Mouse (Mus musculus) layer of hippocampus, adult 9-11 months (tissue): ENCODE data around the gene Camsap3.

Experiments used
- DNase-seq: peaks from one replicate; pipeline ENCODE4 v3.0.0; 2022

Camsap3 gene

DNA sequence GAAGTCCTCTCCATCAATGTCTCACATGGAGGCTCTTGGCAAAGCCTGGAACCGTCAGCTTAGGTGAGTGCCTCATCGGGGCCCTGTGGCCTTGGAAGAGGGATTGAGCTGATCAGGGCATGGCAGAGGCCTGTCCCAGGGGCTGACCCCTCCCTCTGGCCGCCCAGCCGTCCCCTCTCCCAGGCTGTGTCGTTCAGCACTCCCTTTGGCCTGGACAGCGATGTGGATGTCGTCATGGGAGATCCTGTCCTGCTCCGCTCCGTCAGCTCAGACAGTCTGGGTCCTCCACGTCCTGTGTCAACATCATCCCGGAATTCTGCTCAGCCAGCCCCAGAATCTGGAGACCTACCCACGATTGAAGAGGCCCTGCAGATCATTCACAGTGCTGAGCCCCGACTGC lies 16.3 kb downstream of the Camsap3 start:
- DNase-seq: no peak

DNA sequence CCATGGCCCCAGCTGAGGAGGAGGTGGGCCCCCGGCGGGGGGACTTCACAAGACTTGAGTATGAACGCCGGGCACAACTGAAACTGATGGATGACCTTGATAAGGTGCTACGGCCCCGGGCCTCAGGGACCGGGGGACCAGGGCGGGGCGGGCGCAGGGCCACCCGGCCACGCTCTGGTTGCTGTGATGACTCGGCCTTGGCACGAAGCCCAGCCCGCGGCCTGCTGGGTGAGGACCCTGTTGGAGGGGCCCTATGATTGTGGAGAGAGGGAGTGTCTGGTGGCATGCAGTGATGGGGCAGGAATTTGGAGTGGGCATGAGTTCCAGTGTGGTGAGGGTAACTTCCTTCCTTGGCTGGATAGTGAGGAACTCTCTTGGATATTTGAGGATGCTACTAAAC lies 19.5 kb downstream of the Camsap3 start:
- no peak for DNase-seq

DNA sequence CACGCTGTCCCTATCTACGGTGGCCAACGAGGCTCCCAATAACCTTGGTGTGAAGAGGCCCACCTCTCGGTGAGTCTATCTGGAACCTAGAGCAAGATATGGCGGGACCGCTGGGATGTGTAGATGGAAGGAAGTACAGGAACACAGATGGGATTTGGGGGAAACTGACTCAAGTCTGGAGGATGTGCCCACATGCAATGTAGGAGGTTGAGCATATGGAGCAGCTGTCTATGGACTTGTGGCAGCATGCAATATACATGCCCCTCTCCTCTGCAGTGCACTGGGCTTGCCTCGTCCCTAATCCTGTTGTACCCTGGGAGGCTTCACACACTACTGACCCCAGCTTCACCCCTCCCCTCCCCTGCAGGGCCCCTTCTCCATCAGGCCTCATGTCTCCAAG lies 20.7 kb downstream of the Camsap3 start:
- peak; percentile 68 for DNase-seq

DNA sequence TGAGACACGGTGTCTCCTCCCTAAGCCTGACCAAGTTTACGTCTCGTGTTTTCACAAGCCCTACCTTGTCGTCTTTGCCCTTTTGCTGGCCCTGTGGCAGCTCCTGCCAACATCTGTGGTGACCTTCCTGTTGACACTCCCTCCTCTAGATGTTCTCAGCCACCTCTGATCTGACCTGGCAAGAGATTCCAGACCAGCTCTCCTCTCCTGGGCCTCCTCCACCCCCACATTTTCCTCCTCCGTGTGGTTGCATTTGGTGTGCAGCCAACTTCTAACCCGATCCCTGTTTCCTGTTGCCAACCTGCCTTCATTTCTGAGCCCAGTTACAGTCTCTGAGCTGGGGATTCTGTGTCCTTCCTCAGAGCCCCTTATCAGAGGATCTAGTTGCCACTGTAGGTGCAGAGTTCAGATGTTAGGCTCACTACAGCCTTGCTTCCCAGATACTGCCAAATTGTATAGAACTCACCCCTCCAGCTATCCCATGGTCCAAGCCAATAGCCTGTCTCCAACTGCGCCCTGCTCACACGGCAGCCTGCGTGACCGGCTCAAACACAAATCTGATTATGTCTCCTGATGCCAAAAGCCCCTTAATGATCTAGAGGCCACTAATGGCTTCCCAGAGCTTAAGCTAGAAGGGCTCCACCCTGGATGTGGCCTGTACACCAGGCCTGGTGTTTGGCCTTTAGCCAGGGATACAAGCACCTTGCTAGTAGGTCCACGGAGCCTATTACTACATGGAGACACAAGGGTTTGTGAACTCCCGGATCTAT lies 22.1 kb downstream of the Camsap3 start:
- DNase-seq: no peak

DNA sequence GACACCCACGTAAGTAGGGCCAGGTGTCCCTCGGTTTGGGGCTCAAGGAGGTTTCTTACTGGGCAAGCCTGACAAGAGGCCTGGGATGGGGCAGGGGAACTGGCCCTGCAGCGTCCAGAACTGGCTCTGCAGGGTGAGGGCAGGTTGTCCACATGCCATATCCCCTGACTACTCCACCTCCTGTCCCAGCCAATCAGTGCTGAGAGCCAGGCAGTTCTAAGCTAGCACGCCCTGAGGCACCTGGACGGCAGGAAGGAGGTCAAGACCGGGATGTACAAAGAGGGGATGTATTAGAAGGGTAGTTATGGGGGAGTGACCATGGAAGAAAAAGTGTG lies 22.7 kb downstream of the Camsap3 start:
- no peak for DNase-seq

DNA sequence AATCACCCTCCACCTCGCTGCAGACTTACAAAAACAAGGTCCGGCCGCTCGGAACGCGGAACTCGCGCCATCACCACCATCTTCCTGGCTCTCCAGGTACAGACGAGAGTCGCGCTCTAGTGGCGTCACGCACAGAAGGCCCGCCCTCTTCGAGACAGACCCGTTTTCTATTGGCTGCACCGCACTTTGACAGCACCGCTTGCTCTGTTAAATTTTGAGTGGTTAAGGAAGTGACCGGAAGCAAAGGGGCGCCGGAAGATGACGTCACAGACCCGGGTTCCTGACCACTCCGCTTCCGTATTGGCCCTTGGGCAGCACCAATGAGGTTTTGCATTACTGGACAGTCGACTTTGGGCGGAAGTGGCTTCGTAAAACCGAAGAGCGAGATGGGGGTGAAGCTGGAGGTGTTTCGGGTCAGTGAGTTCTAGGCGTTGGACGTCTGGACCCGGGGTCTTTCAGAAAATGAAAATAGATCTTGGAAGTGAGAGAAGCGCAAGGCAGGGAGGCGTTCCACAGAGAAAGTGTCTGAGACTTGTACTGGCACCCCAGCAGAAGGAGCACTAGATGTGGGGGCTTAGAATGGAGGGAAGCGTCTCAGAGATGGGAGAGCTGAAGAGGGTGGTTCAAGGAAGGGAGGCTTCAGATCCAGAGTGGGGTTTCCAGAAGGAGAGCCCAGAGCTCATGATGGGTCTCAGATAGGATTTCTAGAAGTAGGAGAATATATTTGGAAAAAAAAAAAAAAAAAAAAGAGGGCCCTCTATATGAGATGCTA lies 34.3 kb downstream of the Camsap3 start, which contains the start of the genes Xab2 and Pet100:
Xab2 (minus strand) TSS at position 118 of the 772 bp plus-strand sequence.
Pet100 (plus strand) TSS at position 350 of the 772 bp plus-strand sequence.
- DNase-seq: peak; percentile 100

DNA sequence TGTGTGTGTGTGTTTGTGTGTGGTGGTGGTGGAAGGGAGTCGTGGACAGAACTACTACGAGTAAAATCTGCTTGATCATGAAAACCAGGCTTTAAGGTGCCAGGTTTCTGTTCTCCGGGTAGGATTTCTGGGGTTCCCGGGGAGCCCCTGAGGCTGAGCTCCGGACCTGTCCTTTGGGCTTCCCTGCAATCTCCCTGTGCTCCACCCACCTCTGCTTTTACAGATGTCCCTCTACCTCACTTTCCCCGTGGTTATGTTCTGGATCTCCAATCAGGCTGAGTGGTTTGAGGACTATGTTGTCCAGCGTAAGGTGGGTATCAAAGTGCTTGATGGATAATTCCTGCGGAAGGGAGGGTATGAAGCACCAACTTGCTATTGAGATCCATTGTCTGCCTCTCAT lies 35.0 kb downstream of the Camsap3 start:
- DNase-seq: no peak

DNA sequence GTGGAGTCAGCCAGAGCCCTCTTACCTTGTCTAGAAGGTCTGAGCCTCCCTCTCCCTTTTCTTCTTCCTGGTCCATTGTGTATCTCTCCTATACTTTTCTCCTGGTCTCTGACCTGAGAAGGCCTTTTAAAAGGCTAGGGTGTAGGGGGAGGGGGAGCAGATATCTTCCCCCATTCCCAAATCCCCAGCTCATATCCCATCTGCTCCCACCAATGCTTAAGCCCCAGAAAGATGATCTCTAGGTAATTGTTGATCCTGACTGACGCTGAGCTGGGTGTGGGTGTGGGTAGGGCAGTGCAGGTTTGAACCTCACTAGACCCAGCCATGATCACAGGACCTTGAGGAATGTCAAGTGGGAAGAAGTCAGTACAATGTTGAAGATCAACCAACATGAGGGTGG lies 38.4 kb downstream of the Camsap3 start, which contains the start of gene Pcp2:
Pcp2 (minus strand) TSS at position 101 of the 400 bp plus-strand sequence.
- DNase-seq: no peak

DNA sequence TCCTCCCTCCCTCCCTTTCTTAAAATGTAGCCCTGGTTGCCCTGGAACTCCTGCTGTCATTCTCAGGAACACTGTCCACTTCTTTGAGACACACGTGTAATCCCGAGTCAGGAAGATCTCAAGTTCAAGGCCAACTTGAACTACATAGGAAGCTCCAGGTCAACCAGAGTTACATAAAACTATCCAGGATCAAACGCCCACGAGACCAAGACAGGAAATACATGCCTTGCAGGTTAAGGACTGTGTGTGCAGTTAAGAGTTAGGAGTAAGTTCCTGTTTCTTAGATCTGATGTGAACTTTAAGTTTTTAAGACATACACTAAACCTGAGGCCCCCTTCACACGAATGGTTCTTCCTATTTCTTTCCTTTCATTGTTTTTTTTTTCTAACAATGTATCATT lies 39.9 kb downstream of the Camsap3 start:
- no peak for DNase-seq

DNA sequence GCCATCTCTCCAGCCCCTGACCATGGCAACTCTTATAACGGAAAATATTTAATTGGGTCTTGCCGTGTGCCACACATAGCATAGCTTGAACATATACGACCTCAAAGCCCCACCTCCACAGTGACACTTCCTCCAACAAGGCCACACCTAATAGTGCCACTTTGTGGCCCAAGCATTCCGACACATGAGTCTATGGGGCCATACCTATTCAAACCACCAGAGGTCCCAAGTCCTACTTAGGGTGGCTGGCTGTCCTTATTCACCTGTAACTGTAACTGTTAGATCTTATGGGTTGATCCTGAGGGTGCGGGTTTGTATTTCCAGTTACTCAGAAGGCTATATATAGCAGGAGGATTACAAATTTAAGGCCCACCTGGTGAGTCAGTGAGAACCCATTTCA lies 40.9 kb downstream of the Camsap3 start:
- DNase-seq: no peak

DNA sequence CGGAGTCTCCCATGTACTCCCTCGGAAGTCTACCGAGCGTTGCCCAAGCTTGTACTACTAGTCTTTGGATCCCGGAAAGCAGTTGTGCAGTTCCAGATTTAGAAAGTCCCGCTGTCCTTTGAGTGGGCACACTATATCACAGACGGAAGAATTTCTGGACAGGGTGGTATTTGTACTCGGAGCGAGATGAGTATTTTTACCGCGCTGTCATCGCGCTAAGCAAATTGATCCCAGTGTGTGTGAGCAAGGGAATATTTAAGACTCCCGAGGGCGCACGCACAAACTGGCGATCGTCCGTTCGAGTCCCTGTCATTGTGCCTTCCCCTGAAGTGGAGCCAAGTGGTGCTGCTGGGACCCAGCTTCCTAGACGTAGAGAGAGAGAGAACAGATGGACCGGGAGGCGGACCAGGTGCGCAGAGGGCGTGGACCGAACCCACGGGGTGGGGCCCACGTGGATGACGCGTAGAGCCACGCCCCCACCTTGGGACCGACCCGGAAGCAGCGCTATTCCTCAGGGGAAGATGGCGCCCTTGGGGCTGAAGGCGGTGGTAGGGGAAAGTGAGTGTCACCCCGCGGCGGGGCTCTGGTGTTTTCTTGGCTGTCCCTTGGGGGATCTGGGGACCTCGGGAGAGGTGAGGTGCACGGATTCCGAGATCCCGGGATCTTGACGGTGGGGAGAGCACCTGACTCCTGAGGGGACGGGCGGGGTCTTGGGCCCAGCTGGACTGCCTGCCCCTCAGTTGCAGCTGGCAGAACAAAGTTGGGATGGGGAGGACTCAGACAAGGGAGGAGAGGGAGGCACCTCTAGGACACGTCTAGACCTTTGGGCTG lies 43.8 kb downstream of the Camsap3 start, which contains the start of gene Stxbp2:
Stxbp2 (plus strand) TSS at position 309 of the 831 bp plus-strand sequence.
- peak; percentile 78 for DNase-seq

DNA sequence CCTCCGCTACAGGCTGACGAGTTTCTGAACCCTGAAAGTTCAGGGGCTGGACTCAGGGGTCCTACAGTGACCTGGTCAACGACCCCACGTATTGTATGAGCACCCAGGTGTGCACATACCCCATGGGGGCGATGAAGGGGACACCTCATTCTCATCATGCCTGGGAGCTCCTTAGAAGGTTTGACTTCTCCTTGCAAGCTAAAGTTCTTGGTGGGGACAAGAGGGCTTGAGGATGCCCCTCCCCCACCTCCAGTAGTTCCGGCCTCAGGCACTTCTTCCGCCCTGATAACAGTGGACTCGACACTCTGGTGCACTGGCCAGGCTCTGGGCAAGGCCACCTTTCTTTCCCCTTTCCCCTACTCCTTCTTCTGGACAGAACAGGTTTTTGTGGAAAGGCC lies 44.4 kb downstream of the Camsap3 start:
- no peak for DNase-seq

DNA sequence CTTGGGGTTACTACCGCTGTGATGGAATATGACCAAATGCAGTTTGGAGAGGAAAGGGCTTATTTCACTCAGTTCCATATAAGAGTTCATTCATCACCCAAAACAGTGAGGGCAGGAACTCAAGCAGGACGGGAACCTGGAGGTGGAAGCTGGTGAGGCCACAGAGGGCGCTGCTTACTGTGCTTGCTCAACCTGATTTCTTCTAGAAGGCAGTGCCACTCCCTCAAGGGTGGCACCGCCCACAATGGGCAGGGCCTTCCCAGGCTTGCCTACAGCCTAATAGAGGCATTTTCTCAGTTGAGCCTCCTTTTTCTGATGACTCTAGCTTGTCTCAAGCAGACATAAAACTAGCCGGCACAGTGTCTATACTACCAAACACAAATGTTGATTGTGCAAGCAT lies 58.7 kb downstream of the Camsap3 start:
- DNase-seq: peak; percentile 45

DNA sequence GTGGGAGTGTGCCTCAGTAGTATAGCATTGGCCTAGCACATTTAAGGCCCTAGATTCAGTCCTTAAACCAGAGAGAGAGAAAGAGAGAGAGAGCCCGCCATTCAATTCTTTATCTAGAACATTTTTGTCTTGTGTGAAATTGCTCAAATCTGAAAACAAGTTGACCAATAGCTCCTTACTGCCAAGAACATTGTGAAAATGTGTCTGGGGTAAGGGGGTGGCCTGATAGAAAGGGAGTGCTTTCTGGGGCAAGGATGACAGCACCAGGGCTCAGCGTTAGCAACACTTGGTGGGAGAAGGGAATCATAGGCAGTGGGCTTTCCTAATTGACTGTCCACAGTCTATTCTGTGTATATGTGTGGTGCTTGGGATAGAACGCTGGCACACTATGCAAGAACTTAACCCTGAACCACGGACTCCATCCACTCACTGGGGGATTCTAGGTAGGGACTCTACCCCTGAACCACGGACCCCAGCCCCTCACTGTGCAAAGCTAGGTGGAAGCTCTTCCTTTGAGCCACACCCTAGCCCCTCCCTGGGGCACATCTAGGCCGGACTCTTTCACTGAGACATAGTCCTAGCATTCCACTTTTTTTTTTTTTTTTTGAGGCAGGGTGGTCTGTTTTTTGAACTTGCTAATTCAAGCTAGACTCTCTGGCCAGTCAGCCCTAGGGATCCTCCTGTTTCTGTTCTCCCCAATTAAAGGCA lies 59.9 kb downstream of the Camsap3 start:
- no peak for DNase-seq

DNA sequence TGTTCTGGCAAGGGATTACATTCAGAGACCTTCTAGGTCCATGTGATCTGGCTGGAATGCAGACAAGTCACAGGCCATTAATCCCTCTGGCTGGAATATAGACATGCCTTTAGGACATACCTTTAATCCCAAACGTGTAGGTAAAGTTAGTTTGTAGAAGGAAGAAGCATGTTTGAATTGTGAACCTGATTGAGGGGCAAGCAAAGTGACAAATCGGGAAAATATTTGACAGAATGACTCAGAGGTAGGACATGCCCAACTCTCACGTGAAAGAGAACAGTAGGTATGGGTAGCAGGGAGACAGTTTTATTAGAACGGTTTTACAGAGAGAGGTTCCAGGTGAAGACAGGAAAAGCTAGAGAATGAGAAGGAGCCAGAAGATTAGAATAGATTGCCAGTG lies 60.5 kb downstream of the Camsap3 start:
- DNase-seq: no peak

DNA sequence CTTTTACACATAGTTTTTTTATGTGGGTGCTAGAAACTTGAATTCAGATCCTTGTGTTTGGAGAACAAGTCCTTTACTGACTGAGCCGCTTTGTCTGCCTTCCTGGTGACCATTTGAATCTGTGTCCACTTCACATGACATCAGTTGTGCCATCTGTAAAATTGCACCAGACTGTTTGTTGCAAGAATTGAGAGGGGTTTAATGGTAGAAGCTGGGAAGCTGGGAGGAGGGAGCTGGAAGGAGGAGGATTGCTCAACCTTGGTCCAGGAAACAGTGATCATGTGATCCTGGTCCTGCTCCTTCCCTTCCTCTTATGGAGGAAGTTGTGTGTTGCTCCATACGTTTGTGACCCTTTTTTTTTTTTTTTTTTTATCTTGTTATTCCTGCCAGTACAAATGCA lies 61.2 kb downstream of the Camsap3 start:
- no peak for DNase-seq

DNA sequence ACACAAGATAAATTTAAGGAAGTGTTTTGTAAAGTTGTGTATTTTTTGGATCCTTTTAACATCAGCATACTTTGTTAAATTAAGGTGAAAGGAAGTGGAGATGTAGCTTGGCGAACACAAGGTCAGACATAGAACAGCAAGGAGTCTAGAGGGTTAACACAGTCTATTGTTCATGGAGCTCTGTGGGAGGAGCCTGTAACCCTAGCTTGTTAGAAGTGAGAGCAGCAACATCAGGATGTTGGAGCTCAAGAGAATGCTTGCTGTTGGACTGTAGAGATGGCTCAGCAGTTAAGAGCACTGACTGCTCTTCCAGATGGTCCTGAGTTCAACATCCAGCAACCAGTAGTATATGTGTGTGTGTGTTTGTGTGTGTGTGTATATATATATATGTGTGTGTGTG lies 61.9 kb downstream of the Camsap3 start:
- DNase-seq: no peak

DNA sequence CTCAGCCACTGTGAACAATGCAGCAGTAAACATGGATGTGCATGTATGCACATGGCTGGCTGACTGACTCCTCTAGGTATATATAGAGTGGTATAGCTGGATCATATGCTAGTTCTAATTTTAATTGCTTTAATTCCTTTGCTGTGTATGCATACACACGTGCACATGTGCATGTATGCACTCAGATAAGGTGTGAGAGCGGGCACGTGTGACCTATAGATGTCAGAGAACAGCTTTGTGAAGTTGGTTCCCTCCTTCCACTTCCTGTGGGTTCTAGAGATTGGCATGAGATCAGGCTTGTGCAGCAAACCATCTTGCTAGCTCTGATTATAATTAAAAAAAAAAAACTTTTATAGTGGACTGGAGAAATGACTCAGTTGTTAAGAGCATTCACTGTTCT lies 65.8 kb downstream of the Camsap3 start:
- DNase-seq: no peak

DNA sequence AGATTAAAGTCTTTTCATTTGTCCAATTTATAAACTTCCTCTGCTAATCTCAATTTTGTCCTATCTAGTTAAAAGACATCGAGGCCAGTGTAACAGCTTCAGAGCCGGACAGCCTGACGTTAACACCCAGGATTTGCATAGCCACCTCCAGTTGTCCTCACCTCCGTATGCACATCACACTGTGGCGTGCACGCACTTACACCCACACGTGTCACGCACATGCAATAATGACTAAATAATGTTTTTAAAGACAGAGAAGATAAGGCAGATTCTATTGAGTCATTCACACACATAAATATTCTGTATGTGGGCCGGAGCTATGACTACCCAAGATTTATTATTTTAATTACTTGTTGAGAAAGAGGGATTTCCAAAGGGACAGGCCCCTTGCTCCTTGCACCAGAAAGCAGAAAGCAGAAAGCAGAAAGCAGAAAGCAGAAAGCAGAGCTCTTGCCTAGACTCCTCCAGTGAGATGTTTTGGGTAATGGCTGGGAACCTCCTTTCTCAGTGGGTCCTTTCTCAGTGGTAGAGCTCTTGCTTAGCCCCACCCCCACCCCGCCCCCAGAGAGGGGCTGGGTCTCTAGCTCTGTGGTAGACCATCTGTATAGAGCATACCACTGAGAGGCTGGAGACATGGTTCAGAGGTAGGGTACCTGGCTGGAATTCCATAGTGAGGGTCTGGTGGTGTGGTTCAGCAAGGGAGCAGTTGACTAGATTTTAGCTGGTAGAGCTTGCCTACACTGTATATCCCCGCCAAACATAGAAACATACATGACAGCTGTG lies 67.8 kb downstream of the Camsap3 start:
- DNase-seq: no peak

DNA sequence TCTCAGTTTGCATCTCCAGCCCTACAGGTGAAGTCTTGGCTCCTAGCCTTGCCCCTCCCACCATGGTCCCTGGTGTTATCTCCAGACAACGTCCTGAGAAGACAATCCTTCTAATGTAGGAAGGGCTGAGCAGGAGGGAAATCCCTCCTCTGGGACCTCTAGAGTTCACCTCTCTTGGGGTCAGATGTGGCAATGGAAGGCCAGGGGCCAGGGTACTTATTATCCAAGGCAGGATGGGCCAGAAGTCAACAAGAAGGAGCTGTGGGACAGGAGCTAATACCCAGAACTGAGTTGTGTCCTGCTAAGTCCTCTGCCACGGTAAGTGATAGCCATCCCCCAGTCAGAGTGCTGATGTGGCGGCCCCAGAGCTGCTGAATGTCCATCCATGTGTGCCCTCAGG lies 68.4 kb downstream of the Camsap3 start, which contains the start of gene Retn:
Retn (plus strand) TSS at position 245 of the 400 bp plus-strand sequence.
- DNase-seq: no peak

DNA sequence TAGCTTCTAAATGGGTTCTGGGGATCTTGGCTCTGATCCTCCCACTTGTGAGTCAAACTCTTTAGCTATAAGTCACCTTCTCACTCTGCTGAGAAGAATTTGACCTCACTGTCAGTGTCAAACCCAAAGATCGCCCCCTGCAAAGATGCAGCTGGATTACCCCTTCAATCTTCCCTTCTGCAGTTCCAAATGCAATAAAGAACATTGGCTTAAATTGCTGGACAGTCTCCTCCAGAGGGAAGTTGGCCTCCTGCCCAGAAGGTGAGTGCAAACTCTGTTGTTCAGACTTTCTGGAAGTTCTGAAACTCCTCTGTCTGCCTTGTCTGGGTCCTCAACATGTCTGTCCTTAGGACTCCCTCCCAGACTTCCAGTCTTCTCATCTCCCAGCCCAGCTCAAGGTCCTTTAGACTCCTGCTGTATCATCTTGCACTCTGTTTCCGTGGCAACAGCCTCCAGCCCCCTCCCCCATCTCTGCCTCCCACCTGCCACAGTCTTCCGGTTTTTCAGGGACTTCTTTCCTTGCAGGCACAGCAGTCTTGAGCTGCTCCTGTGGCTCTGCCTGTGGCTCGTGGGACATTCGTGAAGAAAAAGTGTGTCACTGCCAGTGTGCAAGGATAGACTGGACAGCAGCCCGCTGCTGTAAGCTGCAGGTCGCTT lies 69.8 kb downstream of the Camsap3 start:
- DNase-seq: no peak
